Mouse (Mus musculus): ENCODE results near the gene Nutf2-ps1. TPM values are rescaled to one million over a fixed set of nuclear protein-coding genes. Genes with fewer than 3 reads are reported as not detected.

Gene Nutf2-ps1
- polyA plus RNA-seq, 1 experiment from 2014 or later: 400 TPM

DNA sequence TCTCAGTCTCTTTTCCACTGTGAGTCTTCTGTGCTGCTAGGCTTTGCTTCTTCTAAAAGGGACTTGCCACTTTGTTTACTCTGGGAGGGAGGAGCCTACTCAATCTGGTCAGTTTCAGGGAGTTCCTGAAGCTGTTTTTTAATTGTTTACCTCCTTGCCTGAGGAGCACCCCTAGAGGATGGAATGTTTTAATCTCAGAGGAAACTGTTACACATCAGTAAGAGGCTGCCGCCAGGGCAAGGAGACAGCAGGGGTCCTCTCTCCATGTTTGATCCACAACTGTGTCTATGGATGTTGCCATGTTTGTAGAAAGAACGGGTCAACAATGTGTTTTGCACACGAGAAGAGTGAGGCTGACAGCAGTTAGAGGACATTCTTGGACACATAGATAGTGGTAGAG is 28.4 kb downstream of the Nutf2-ps1 start:
- H3K27me3 ChIP-seq (replicated peaks; ENCODE audit: control insufficient read depth, insufficient read depth, low read length): no peaks in the 10 kb centered on the region
- H3K4me1 ChIP-seq (replicated peaks; ENCODE audit: control insufficient read depth, insufficient read depth, low read length): peaks cover 14% of the 10 kb centered on the region
- H3K4me2 ChIP-seq: no peak overlapping the region
- DNase-seq (ENCODE audit: low spot score) (no peak), ATAC-seq (replicated peaks; ENCODE audit: low FRiP score) (no peak)
- H3K9me3 ChIP-seq (ENCODE audit: control insufficient read depth, low read length): no peaks in the 10 kb centered on the region
- no peak overlapping the region for H3K27ac ChIP-seq (ENCODE audit: low read depth, low read length)
- 80% methylated on average over 3 of the region's 3 CpGs for WGBS
- no peak overlapping the region for H3K4me3 ChIP-seq (ENCODE audit: low read depth, low read length)
- H3K9ac ChIP-seq (ENCODE audit: low read depth, low read length): no peak overlapping the region
- H3K36me3 ChIP-seq (ENCODE audit: control insufficient read depth, insufficient read depth, low read length): no peaks in the 10 kb centered on the region

DNA sequence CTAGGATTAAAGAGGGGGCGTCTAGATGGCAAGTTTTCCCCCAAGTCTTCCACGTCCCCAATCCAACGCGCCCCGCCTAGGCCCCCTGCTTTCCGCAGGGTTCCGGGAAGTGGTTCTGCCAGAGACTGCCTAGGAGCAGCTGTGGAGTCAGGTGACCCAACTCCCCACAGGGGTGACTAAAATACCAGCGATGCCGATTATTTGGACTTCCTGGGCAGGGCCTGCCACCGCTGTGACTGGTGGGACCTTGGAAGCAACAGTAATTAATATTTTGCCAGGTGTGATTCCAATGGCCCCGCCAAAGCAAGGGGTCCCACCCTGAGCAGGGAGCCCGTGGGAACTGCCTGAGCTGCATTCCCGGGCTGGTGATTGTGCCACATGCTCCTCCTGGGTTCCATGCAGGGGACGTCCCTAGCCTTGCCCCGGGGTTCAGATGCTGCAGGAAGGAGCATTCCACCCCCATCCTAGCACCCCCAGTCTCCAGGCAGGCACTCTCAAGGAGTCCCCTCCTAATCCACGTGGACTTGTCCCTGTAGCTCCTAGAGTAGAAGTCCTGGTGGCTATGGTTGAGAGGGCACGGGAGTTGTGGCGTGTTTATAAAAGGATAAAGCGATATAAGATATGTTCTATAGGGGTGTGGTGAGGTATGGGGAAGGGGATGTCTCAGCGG is 31.5 kb downstream of the Nutf2-ps1 start:
- WGBS: 36% methylated on average over 20 of the region's 20 CpGs
- Histone ChIP-seq H3K9me3 (ENCODE audit: control insufficient read depth, low read length) (no peaks in the 10 kb centered on the region), H3K36me3 (ENCODE audit: control insufficient read depth, insufficient read depth, low read length) (no peaks in the 10 kb centered on the region), H3K4me2 (peak overlapping the region; percentile 40), H3K27me3 (replicated peaks; ENCODE audit: control insufficient read depth, insufficient read depth, low read length) (no peaks in the 10 kb centered on the region), H3K27ac (ENCODE audit: low read depth, low read length) (no peak overlapping the region), H3K4me1 (replicated peaks; ENCODE audit: control insufficient read depth, insufficient read depth, low read length) (peaks cover 28% of the 10 kb centered on the region), H3K9ac (ENCODE audit: low read depth, low read length) (no peak overlapping the region), H3K4me3 (ENCODE audit: low read depth, low read length) (no peak overlapping the region)
- no peak for DNase-seq (ENCODE audit: low spot score)
- no peak for ATAC-seq (replicated peaks; ENCODE audit: low FRiP score)

DNA sequence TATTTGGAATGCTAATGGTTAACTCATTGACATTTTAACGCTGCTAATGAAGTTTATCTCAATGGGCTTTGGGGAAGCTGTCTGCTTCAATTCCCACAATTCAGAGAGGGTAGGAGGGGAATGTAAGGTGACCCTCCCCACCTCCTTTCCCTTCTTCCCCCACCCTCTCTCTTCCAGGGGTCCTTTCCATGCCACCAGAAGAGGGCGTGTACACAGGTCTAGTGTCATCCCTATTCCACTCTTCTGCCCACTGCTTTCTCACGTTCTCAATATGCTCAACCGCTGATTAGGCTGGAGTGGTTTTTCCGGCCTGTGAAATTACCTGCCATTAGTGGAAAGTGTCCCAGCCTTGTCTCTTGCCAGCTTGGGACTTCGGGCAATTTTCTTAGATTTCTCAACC is 32.0 kb downstream of the Nutf2-ps1 start:
- H3K27me3 ChIP-seq (replicated peaks; ENCODE audit: control insufficient read depth, insufficient read depth, low read length): no peaks in the 10 kb centered on the region
- peak overlapping the region; percentile 40 for H3K4me2 ChIP-seq
- H3K9ac ChIP-seq (ENCODE audit: low read depth, low read length): no peak overlapping the region
- DNase-seq (ENCODE audit: low spot score) (no peak), ATAC-seq (replicated peaks; ENCODE audit: low FRiP score) (no peak)
- H3K27ac ChIP-seq (ENCODE audit: low read depth, low read length): no peak overlapping the region
- H3K4me3 ChIP-seq (ENCODE audit: low read depth, low read length): no peak overlapping the region
- H3K36me3 ChIP-seq (ENCODE audit: control insufficient read depth, insufficient read depth, low read length): no peaks in the 10 kb centered on the region
- WGBS: 38% methylated on average over 6 of the region's 6 CpGs
- no peaks in the 10 kb centered on the region for H3K9me3 ChIP-seq (ENCODE audit: control insufficient read depth, low read length)
- H3K4me1 ChIP-seq (replicated peaks; ENCODE audit: control insufficient read depth, insufficient read depth, low read length): peaks cover 30% of the 10 kb centered on the region

DNA sequence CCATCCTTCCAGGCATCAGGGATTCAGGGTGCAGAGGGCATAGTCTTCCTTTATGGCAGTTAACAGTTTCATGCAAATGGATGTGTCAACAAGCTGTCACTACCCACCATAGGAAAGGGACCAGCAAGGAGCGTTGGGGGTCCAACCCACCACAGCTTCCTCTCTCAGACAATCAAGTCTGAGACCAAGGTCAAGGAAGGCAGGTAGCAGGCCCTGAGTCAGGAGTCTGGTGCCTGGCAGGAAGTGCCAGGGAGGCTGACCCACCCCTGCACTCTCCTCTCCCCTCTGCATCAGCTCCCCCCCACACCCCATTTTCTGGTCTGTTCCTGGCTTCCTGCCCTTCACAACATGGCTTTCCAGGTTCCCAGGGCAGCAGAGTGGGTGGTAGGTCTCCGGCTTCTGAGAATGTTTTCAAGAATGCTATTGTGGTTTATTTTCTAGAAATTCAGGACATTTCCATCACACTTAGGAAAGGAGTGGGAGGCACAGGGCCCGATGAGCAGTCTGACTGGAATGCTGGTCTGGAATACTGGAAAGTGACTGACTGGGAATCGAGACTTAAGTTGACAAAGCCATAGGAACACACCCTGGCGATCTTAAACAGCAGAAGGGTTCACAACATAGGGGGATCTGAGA is 33.8 kb downstream of the Nutf2-ps1 start:
- Histone ChIP-seq H3K9me3 (ENCODE audit: control insufficient read depth, low read length) (no peaks in the 10 kb centered on the region), H3K27me3 (replicated peaks; ENCODE audit: control insufficient read depth, insufficient read depth, low read length) (no peaks in the 10 kb centered on the region), H3K4me3 (ENCODE audit: low read depth, low read length) (no peak overlapping the region), H3K27ac (ENCODE audit: low read depth, low read length) (no peak overlapping the region), H3K4me1 (replicated peaks; ENCODE audit: control insufficient read depth, insufficient read depth, low read length) (peaks cover 30% of the 10 kb centered on the region), H3K36me3 (ENCODE audit: control insufficient read depth, insufficient read depth, low read length) (no peaks in the 10 kb centered on the region), H3K9ac (ENCODE audit: low read depth, low read length) (no peak overlapping the region), H3K4me2 (no peak overlapping the region)
- DNase-seq (ENCODE audit: low spot score) (no peak), ATAC-seq (replicated peaks; ENCODE audit: low FRiP score) (no peak)
- 68% methylated on average over 5 of the region's 5 CpGs for WGBS

DNA sequence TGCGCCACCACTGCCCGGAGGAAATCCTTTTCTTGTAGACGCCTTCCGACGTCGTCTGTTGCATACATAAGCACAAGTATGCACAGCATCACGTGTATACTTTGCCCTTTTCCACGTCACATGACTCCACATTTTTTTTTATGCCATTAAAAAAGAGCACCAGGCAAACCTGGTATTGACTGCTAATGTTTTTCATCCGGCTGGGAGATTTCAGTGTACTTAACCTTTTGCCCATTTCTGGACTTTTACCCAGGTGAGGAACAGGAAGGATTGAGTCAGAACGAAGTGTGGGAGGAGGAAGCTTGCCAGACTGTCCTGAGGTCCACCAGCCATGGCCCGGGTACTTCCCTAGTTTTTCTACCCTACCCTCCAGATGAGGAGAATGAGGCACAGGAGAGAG is 34.5 kb downstream of the Nutf2-ps1 start:
- no peak overlapping the region for H3K27ac ChIP-seq (ENCODE audit: low read depth, low read length)
- H3K27me3 ChIP-seq (replicated peaks; ENCODE audit: control insufficient read depth, insufficient read depth, low read length): no peaks in the 10 kb centered on the region
- H3K9ac ChIP-seq (ENCODE audit: low read depth, low read length): no peak overlapping the region
- 70% methylated on average over 11 of the region's 11 CpGs for WGBS
- no peak overlapping the region for H3K4me3 ChIP-seq (ENCODE audit: low read depth, low read length)
- no peaks in the 10 kb centered on the region for H3K36me3 ChIP-seq (ENCODE audit: control insufficient read depth, insufficient read depth, low read length)
- peaks cover 30% of the 10 kb centered on the region for H3K4me1 ChIP-seq (replicated peaks; ENCODE audit: control insufficient read depth, insufficient read depth, low read length)
- no peaks in the 10 kb centered on the region for H3K9me3 ChIP-seq (ENCODE audit: control insufficient read depth, low read length)
- no peak for DNase-seq (ENCODE audit: low spot score)
- H3K4me2 ChIP-seq: no peak overlapping the region
- no peak for ATAC-seq (replicated peaks; ENCODE audit: low FRiP score)

DNA sequence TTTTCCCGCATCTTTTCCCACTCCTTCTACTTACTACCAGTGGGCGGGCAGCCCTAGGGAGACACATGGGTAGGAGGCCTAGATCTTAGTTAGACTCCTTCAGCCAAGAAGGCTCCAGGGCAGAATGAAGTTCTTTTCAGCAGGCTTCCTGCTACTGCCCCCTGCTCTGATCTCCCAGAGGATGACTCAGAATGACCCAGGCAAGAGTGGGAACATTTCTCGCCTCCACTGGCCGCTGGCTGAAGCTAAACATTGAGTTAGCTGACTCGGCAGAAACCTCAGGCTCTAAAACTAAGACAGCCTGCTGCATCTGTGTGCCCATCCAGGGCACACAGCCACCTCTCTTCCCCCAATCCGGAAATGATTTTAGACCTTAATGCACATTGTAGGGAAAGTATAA is 36.1 kb downstream of the Nutf2-ps1 start:
- no peaks in the 10 kb centered on the region for H3K9me3 ChIP-seq (ENCODE audit: control insufficient read depth, low read length)
- ATAC-seq (replicated peaks; ENCODE audit: low FRiP score) (no peak), DNase-seq (ENCODE audit: low spot score) (no peak)
- H3K27ac ChIP-seq (ENCODE audit: low read depth, low read length): peak overlapping the region; percentile 52
- peaks cover 37% of the 10 kb centered on the region for H3K4me1 ChIP-seq (replicated peaks; ENCODE audit: control insufficient read depth, insufficient read depth, low read length)
- H3K27me3 ChIP-seq (replicated peaks; ENCODE audit: control insufficient read depth, insufficient read depth, low read length): no peaks in the 10 kb centered on the region
- 48% methylated on average over 6 of the region's 6 CpGs for WGBS
- H3K4me3 ChIP-seq (ENCODE audit: low read depth, low read length): no peak overlapping the region
- H3K9ac ChIP-seq (ENCODE audit: low read depth, low read length): no peak overlapping the region
- H3K36me3 ChIP-seq (ENCODE audit: control insufficient read depth, insufficient read depth, low read length): no peaks in the 10 kb centered on the region
- H3K4me2 ChIP-seq: no peak overlapping the region

DNA sequence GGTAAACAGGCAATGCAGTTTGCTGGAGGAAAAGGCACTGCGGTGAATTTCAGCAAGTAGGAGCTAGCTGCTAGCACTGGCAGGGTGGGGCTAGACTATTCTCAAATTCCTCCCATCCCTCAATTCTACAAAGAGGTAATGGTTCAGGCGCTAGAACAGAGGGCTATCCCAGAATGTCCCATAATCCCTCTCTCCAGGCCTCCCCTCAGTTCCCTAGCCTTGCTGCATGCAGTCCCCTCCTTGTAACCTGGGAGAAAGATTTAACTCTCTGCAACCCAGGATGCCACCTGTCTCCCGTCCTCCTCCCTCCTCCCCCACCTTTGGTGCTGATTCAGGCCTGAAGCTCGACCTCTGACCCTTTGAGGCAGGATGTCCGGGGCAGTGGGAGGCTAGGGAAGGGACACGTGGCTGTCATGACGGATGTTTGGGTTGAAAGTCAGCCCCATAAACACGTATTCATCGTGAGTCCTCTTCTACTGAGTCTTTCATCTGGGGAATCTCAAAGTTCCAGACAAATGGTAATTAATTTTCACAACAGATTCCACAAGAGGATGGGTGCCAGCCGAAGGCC is 36.6 kb downstream of the Nutf2-ps1 start:
- no peak for ATAC-seq (replicated peaks; ENCODE audit: low FRiP score)

DNA sequence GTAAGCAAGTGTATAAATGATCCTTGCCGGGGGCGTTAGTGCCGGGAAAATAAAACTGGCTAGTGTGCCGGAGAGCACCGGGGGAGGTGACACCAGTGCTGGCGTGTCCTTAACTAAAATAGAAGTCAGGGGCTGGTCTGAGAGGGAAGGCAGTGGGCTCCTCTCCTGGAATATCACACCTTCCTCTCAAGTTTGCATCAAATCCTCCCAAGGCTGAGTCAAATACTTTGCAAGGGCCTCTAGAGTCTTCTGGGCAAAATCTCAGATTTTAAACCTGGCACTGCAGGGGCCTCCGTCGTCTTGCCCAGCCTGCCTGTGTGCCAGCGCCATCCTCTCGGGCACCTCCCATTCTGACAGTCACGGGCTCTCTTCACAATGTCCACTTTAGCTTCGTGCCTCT is 37.9 kb downstream of the Nutf2-ps1 start:
- H3K36me3 ChIP-seq (ENCODE audit: control insufficient read depth, insufficient read depth, low read length): no peaks in the 10 kb centered on the region
- no peak for ATAC-seq (replicated peaks; ENCODE audit: low FRiP score)
- WGBS: 80% methylated on average over 12 of the region's 12 CpGs
- no peaks in the 10 kb centered on the region for H3K27me3 ChIP-seq (replicated peaks; ENCODE audit: control insufficient read depth, insufficient read depth, low read length)
- DNase-seq (ENCODE audit: low spot score): no peak
- H3K27ac ChIP-seq (ENCODE audit: low read depth, low read length): no peak overlapping the region
- peaks cover 32% of the 10 kb centered on the region for H3K4me1 ChIP-seq (replicated peaks; ENCODE audit: control insufficient read depth, insufficient read depth, low read length)
- no peaks in the 10 kb centered on the region for H3K9me3 ChIP-seq (ENCODE audit: control insufficient read depth, low read length)
- no peak overlapping the region for H3K4me2 ChIP-seq
- no peak overlapping the region for H3K9ac ChIP-seq (ENCODE audit: low read depth, low read length)
- H3K4me3 ChIP-seq (ENCODE audit: low read depth, low read length): no peak overlapping the region

More for the DNA sequence above, 36.6 kb downstream of the Nutf2-ps1 start:
- DNase-seq (ENCODE audit: low spot score): no peak
- Histone ChIP-seq H3K27me3 (replicated peaks; ENCODE audit: control insufficient read depth, insufficient read depth, low read length) (no peaks in the 10 kb centered on the region), H3K4me1 (replicated peaks; ENCODE audit: control insufficient read depth, insufficient read depth, low read length) (peaks cover 40% of the 10 kb centered on the region), H3K4me3 (ENCODE audit: low read depth, low read length) (no peak overlapping the region), H3K9ac (ENCODE audit: low read depth, low read length) (no peak overlapping the region), H3K27ac (ENCODE audit: low read depth, low read length) (peak overlapping the region; percentile 52), H3K4me2 (no peak overlapping the region), H3K36me3 (ENCODE audit: control insufficient read depth, insufficient read depth, low read length) (no peaks in the 10 kb centered on the region), H3K9me3 (ENCODE audit: control insufficient read depth, low read length) (no peaks in the 10 kb centered on the region)
- 37% methylated on average over 10 of the region's 10 CpGs for WGBS

DNA sequence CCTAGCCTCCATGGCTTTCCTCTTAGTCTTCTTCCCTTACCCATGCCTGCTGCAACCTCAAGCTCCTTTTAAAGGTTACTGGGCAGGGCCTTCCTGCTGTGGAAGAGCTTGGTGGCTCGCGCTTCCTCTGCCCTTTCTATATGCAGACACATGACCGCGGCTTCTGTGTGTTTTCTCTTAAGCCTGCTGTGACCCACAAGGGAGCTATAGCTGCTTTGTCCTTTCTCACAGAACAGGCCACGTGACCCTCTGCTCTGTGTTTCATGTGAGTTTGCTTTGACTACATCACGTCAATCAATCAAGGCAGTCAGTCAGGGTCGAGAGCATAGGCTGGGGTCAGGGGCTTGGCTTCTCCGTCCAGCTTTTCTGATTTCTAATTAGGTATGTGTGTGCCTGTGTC is 41.3 kb downstream of the Nutf2-ps1 start:
- Histone ChIP-seq H3K36me3 (ENCODE audit: control insufficient read depth, insufficient read depth, low read length) (no peaks in the 10 kb centered on the region), H3K4me1 (replicated peaks; ENCODE audit: control insufficient read depth, insufficient read depth, low read length) (peaks cover 15% of the 10 kb centered on the region), H3K27me3 (replicated peaks; ENCODE audit: control insufficient read depth, insufficient read depth, low read length) (no peaks in the 10 kb centered on the region), H3K9ac (ENCODE audit: low read depth, low read length) (no peak overlapping the region), H3K4me3 (ENCODE audit: low read depth, low read length) (no peak overlapping the region), H3K27ac (ENCODE audit: low read depth, low read length) (peak overlapping the region; percentile 32; the same call in 1 of the 2 replicates), H3K4me2 (no peak overlapping the region), H3K9me3 (ENCODE audit: control insufficient read depth, low read length) (no peaks in the 10 kb centered on the region)
- WGBS: 52% methylated on average over 8 of the region's 8 CpGs
- no peak for DNase-seq (ENCODE audit: low spot score)
- ATAC-seq (replicated peaks; ENCODE audit: low FRiP score): no peak

All from liver, embryonic 11.5 days (tissue).